Mouse (Mus musculus) neural tube, embryonic 15.5 days (tissue): ENCODE measurements around the gene C77080. TPM values are rescaled to one million over a fixed set of nuclear protein-coding genes. Genes with fewer than 3 reads are reported as not detected.

Source experiments
- ATAC-seq: fragments of 200-750 bp; cut with Nextera tagmentation; 2 replicates; pipeline ENCODE4 v1.8.0; 2017; ENCODE audit warnings: mild to moderate bottlenecking, moderate TSS enrichment, moderate library complexity; ENCODE audit not compliant: low FRiP score
- H3K27ac ChIP-seq: fragments of 300-500 bp; sonication (generic); replicated peaks from 2 replicates; pipeline ENCODE4 v1.5.1; 2015; ENCODE audit warnings: mild to moderate bottlenecking, inconsistent platforms
- H3K27me3 ChIP-seq: fragments of 300-500 bp; sonication (generic); replicated peaks from 2 replicates; pipeline ENCODE4 v1.6.1; 2015; ENCODE audit warnings: inconsistent platforms
- H3K36me3 ChIP-seq: fragments of 300-500 bp; sonication (generic); 2 replicates; pipeline ENCODE4 v1.6.1; 2015; ENCODE audit warnings: inconsistent platforms
- H3K4me1 ChIP-seq: fragments of 300-500 bp; sonication (generic); 2 replicates; pipeline ENCODE4 v1.6.1; 2015; ENCODE audit warnings: inconsistent platforms
- H3K4me2 ChIP-seq: fragments of 300-500 bp; sonication (generic); 2 replicates; pipeline ENCODE4 v1.6.1; 2015; ENCODE audit warnings: inconsistent platforms, mild to moderate bottlenecking, moderate library complexity
- H3K4me3 ChIP-seq: fragments of 300-500 bp; sonication (generic); replicated peaks from 2 replicates; pipeline ENCODE4 v1.5.1; 2015; ENCODE audit warnings: mild to moderate bottlenecking, inconsistent platforms
- H3K9ac ChIP-seq: fragments of 300-500 bp; sonication (generic); replicated peaks from 2 replicates; pipeline ENCODE4 v1.6.1; 2015; ENCODE audit warnings: mild to moderate bottlenecking, inconsistent platforms
- H3K9me3 ChIP-seq: fragments of 300-500 bp; sonication (generic); replicated peaks from 2 replicates; pipeline ENCODE4 v1.6.1; 2016; ENCODE audit warnings: inconsistent platforms
- WGBS: fragments of 180-500 bp; shearing (Covaris S2); methylation state at CpG from one replicate; pipeline ENCODE4 v1.1.7; 2015; ENCODE audit warnings: mixed read lengths; 5-methylcytosine and 5-hydroxymethylcytosine counted together
- polyA plus RNA-seq: library from polyadenylated mRNA; unstranded; fragments of >200 nt; fragmentation: Nextera tagmentation; extraction: Ambion mirVana; gene quantifications from 2 replicates; pipeline ENCODE4 v1.2.1, GENCODE M21; 2015

The C77080 gene
- polyA plus RNA-seq, 1 experiment from 2014 or later, result 6.0 TPM

- ATAC-seq, result no peak; the same call in 1 of the 2 replicates
- Histone ChIP-seq H3K4me3 (peak within 1 kb of the TSS; percentile 49), H3K9ac (peak within 1 kb of the TSS; percentile 55), H3K4me1 (peaks cover 22% of the 10 kb centered on the region), H3K36me3 (no peaks in the 10 kb centered on the region), H3K27ac (peak within 1 kb of the TSS; percentile 23; the same call in 1 of the 2 replicates), H3K9me3 (no peaks in the 10 kb centered on the region), H3K4me2 (peak within 1 kb of the TSS; percentile 87), H3K27me3 (peaks cover 8% of the 10 kb centered on the region)
- 1% methylated on average over 47 of the region's 53 CpGs for WGBS
These were observed 26.3 kb upstream of the C77080 start, which contains the start of gene Sync for GRCm38 (mm10) chr4:129287472-129287981. Gene Sync, plus strand, starts transcription at chr4:129287617.

- WGBS, result 2% methylated on average over 27 of the region's 28 CpGs
- peak overlapping the region; percentile 23; the same call in 1 of the 2 replicates for H3K27ac ChIP-seq
These were observed 25.7 kb upstream of the C77080 start for GRCm38 (mm10) chr4:129286683-129287471.

GRCm38 (mm10) chr4:129286001-129286682 lies 24.9 kb upstream of the C77080 start:
- peaks cover 8% of the 10 kb centered on the region for H3K27me3 ChIP-seq
- no peak overlapping the region for H3K4me3 ChIP-seq
- H3K9ac ChIP-seq, result 0 out of 2 replicates have a peak overlapping the region, but pooled peaks have one; percentile 55
- peaks cover 22% of the 10 kb centered on the region for H3K4me1 ChIP-seq
- no peaks in the 10 kb centered on the region for H3K9me3 ChIP-seq
- no peaks in the 10 kb centered on the region for H3K36me3 ChIP-seq
- H3K27ac ChIP-seq, result 0 out of 2 replicates have a peak overlapping the region, but pooled peaks have one; percentile 23
- ATAC-seq, result no peak
- WGBS, result 54% methylated on average over 5 of the region's 5 CpGs
- peak overlapping the region; percentile 87 for H3K4me2 ChIP-seq

More at GRCm38 (mm10) chr4:129286683-129287471, 25.7 kb upstream of the C77080 start:
- H3K4me2 ChIP-seq, result peak overlapping the region; percentile 87
- ATAC-seq, result peak; percentile 61
- peak overlapping the region; percentile 49 for H3K4me3 ChIP-seq
- peaks cover 22% of the 10 kb centered on the region for H3K4me1 ChIP-seq
- H3K9ac ChIP-seq, result peak overlapping the region; percentile 55
- no peaks in the 10 kb centered on the region for H3K9me3 ChIP-seq
- H3K36me3 ChIP-seq, result no peaks in the 10 kb centered on the region
- peaks cover 8% of the 10 kb centered on the region for H3K27me3 ChIP-seq

DNA sequence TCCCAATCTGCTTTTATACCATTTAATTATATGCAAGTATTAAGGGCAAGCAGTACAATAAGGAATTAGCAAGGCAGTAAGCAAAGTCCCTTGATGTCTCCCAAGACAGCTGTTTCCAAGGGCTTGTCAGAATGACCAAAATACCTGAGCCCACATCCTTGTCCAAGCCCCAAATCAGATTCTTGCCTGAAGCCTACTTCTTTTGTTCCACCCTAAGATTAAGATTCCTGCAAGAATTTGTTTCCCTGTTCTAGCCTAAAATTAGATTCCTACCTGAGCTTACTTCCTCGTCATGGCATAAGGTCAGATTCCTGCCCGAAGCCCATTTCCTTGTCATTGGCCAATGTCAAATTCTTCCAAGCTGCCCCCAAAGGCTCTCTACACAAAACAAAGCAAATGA lies 23.5 kb upstream of the C77080 start:
- Histone ChIP-seq H3K4me1 (peaks cover 22% of the 10 kb centered on the region), H3K27ac (no peak overlapping the region), H3K9me3 (no peaks in the 10 kb centered on the region), H3K4me2 (no peak overlapping the region), H3K27me3 (peaks cover 8% of the 10 kb centered on the region), H3K4me3 (no peak overlapping the region), H3K36me3 (no peaks in the 10 kb centered on the region), H3K9ac (no peak overlapping the region)
- ATAC-seq, result no peak
- WGBS, result 88% methylated on average over 2 of the region's 2 CpGs

DNA sequence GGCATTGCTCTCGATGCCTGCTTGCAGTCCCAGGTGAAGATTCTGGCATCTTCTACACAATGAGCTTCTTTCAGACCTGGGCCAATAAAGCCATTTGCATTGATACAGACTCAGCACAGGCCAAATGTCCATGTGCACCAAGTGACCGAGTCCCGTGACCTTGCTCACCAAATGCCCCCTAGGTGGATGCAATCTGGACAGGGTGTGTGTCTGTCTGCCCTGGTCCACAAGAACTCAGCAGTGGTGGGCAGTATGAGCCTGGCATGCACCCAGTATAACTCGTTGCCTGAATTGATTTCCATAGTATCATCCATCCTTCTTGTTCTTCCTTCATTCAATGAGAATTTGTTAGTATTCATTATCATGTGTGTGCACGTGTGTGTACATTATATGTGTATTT lies 22.0 kb upstream of the C77080 start:
- no peaks in the 10 kb centered on the region for H3K9me3 ChIP-seq
- H3K4me3 ChIP-seq, result no peak overlapping the region
- no peak overlapping the region for H3K4me2 ChIP-seq
- H3K36me3 ChIP-seq, result no peaks in the 10 kb centered on the region
- peaks cover 8% of the 10 kb centered on the region for H3K27me3 ChIP-seq
- no peak for ATAC-seq
- peaks cover 21% of the 10 kb centered on the region for H3K4me1 ChIP-seq
- WGBS, result 78% methylated on average over 5 of the region's 5 CpGs
- H3K9ac ChIP-seq, result no peak overlapping the region
- H3K27ac ChIP-seq, result no peak overlapping the region

- H3K9me3 ChIP-seq, result no peaks in the 10 kb centered on the region
- 78% methylated on average over 5 of the region's 5 CpGs for WGBS
These were observed 21.6 kb upstream of the C77080 start for GRCm38 (mm10) chr4:129282786-129283185.

DNA sequence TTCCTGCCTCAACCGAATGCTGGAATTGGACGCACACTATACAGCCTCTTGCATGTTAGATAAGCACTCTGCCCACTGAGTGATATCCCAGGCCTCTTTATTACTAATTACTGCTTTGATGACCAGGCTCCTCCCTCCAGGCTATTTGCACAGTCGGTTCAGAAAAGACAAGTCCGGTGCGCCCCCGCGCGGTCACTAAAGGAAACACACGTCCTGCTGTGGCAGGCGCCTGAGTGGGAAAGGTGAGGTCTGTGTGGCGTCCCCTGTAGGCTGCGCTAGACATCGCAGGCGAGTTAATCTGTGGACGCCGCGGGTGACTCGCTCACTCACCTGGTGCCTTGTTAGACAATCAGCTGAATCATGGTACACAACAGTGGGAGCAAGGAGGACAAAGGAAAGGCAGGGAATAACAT lies 15.3 kb upstream of the C77080 start:
- H3K9me3 ChIP-seq, result no peaks in the 10 kb centered on the region
- no peak overlapping the region for H3K4me3 ChIP-seq
- peak overlapping the region; percentile 13; the same call in 1 of the 2 replicates for H3K4me2 ChIP-seq
- H3K27me3 ChIP-seq, result no peaks in the 10 kb centered on the region
- no peaks in the 10 kb centered on the region for H3K36me3 ChIP-seq
- H3K4me1 ChIP-seq, result peaks cover 5% of the 10 kb centered on the region; the same call in 1 of the 2 replicates
- WGBS, result under 1% methylated on average over 18 of the region's 18 CpGs
- ATAC-seq, result peak; percentile 17; the same call in 1 of the 2 replicates
- no peak overlapping the region for H3K27ac ChIP-seq
- no peak overlapping the region for H3K9ac ChIP-seq

More at GRCm38 (mm10) chr4:129282786-129283185, 21.6 kb upstream of the C77080 start:
- Histone ChIP-seq H3K36me3 (no peaks in the 10 kb centered on the region), H3K9ac (no peak overlapping the region), H3K27ac (no peak overlapping the region), H3K4me3 (no peak overlapping the region), H3K27me3 (peaks cover 8% of the 10 kb centered on the region), H3K4me1 (peaks cover 16% of the 10 kb centered on the region), H3K4me2 (no peak overlapping the region)
- ATAC-seq, result no peak

DNA sequence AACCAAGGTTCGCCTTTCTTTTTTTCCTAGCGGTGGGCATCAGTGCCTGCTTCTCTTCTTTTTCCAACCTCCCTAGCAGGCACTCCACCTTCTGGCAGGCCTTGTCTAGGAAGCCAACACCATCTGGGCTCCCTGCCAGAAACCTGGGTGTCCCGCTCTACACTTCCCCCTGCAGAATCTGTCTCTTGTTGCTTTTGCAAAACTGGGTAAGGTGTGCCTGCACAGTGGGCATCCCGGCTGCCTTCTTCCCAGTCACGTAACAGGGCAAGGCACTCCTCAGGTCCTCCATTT lies 11.5 kb upstream of the C77080 start:
- Histone ChIP-seq H3K9me3 (no peaks in the 10 kb centered on the region), H3K4me2 (no peak overlapping the region), H3K4me3 (no peak overlapping the region), H3K27ac (no peak overlapping the region), H3K36me3 (no peaks in the 10 kb centered on the region), H3K9ac (no peak overlapping the region), H3K27me3 (no peaks in the 10 kb centered on the region), H3K4me1 (peaks cover 5% of the 10 kb centered on the region; the same call in 1 of the 2 replicates)
- ATAC-seq, result no peak
- WGBS, result 50% methylated on average over 5 of the region's 5 CpGs

- Histone ChIP-seq H3K27me3 (no peaks in the 10 kb centered on the region), H3K27ac (no peak overlapping the region), H3K4me1 (peaks cover 5% of the 10 kb centered on the region; the same call in 1 of the 2 replicates), H3K9me3 (no peaks in the 10 kb centered on the region), H3K9ac (no peak overlapping the region), H3K36me3 (no peaks in the 10 kb centered on the region), H3K4me3 (no peak overlapping the region), H3K4me2 (no peak overlapping the region)
- 25% methylated on average over 15 of the region's 15 CpGs for WGBS
- ATAC-seq, result no peak
These were observed 11.0 kb upstream of the C77080 start for GRCm38 (mm10) chr4:129271991-129272755.

DNA sequence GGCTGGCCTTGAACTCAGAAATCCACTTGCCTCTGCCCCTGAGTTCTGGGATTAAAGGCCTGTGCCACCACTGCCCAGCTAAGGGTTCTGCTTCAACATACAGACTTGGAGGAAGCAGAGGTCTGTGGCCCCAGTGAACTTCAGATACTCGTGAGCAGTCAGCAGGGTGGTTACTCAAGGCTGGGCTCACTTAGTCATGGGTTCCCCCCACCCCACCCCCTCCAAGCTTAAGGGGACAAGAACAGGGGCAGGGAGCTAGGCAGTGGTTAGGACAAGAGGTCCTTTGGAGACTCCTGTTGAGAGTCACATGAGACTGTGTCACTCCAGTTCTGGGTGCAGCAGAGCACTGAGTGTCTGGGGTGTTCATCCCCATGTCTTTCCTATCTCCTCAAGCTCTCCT lies 7.5 kb upstream of the C77080 start:
- H3K27ac ChIP-seq, result no peak overlapping the region
- no peak overlapping the region for H3K4me3 ChIP-seq
- H3K9ac ChIP-seq, result no peak overlapping the region
- H3K36me3 ChIP-seq, result no peaks in the 10 kb centered on the region
- no peaks in the 10 kb centered on the region for H3K27me3 ChIP-seq
- H3K4me2 ChIP-seq, result no peak overlapping the region
- no peaks in the 10 kb centered on the region for H3K9me3 ChIP-seq
- H3K4me1 ChIP-seq, result no peaks in the 10 kb centered on the region
- 79% methylated on average over 1 of the region's 1 CpGs for WGBS
- ATAC-seq, result no peak

DNA sequence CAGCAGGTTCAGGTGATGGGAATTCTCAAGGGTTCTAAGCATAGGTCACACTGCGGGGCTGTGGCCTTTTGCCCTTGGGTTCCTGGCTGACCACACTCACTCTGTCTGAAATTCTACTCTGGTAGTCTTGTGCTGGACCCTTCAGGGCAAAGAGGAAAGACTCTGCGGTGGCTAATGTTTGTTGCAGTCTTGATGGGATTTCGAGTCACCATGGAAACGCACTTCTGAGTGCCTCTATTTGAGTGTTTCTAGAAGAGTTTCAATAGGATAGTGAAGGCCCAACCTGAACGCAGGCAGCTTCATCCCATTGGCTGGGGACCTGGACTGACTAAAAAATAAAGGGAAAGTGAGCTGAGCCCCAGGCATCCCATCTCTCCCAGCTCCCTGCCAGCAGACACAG lies 5.6 kb upstream of the C77080 start:
- Histone ChIP-seq H3K9me3 (no peaks in the 10 kb centered on the region), H3K9ac (no peak overlapping the region), H3K27me3 (no peaks in the 10 kb centered on the region), H3K4me3 (no peak overlapping the region), H3K27ac (no peak overlapping the region), H3K36me3 (no peaks in the 10 kb centered on the region), H3K4me2 (no peak overlapping the region), H3K4me1 (no peaks in the 10 kb centered on the region)
- no peak for ATAC-seq
- 65% methylated on average over 5 of the region's 5 CpGs for WGBS
